Mouse (Mus musculus) cortical plate, adult 2 months (tissue): Measurements from ENCODE around the gene Kcng4. TPM values are rescaled to one million over a fixed set of nuclear protein-coding genes. Genes with fewer than 3 reads are reported as not detected.

Experiments used
- H3K27ac ChIP-seq: fragments of 200-500 bp; 2 replicates; pipeline ENCODE4 v1.5.1; 2012; ENCODE audit warnings: low read length, control low read depth, inconsistent platforms; ENCODE audit not compliant: insufficient read depth
- H3K4me1 ChIP-seq: fragments of 200-500 bp; 2 replicates; pipeline ENCODE4 v1.6.1; 2011; ENCODE audit warnings: low read length; ENCODE audit not compliant: control insufficient read depth, insufficient read depth
- H3K4me3 ChIP-seq: fragments of 200-500 bp; 2 replicates; pipeline ENCODE4 v1.5.1; 2011; ENCODE audit warnings: mild to moderate bottlenecking, low read length, control low read depth; ENCODE audit not compliant: insufficient read depth
- CTCF ChIP-seq: fragments of 200-500 bp; IDR thresholded peaks from 2 replicates; pipeline ENCODE4 v1.5.1; 2011; ENCODE audit warnings: mild to moderate bottlenecking, control low read depth, low read length; ENCODE audit not compliant: insufficient read depth; ENCODE audit errors: extremely low read depth
- POLR2A ChIP-seq: fragments of 200-500 bp; IDR thresholded peaks from 2 replicates; pipeline ENCODE4 v1.6.1; 2011; ENCODE audit warnings: mild to moderate bottlenecking, low read length, control low read depth; ENCODE audit not compliant: insufficient read depth; ENCODE audit errors: extremely low read depth
- polyA plus RNA-seq: library from polyadenylated mRNA; depleted of rRNA; stranded (reverse); fragments of >200 nt; gene quantifications from 2 replicates; pipeline ENCODE4 v1.2.3, GENCODE M21; 2012; rRNA removed

Gene Kcng4
- 5.3 and 5.5 TPM in 2 replicates for polyA plus RNA-seq

- no peak within 1 kb of the TSS for H3K4me3 ChIP-seq
- no peak within 1 kb of the TSS for H3K27ac ChIP-seq
- no peaks in the 10 kb centered on the region for H3K4me1 ChIP-seq
- TF ChIP-seq CTCF (no peak), POLR2A (no peak)
Measured at GRCm38 (mm10) chr8:119635378-119635777, at the start of gene Kcng4. Gene Kcng4, minus strand, starts transcription at chr8:119635680.

GRCm38 (mm10) chr8:119679184-119679583 lies 43.7 kb upstream of the Kcng4 start:
- TF ChIP-seq POLR2A (no peak), CTCF (no peak)

GRCm38 (mm10) chr8:119678138-119678843 lies 42.8 kb upstream of the Kcng4 start:
- TF ChIP-seq CTCF, result peak; percentile 44
- no peak for TF ChIP-seq POLR2A
- Histone ChIP-seq H3K4me3 (no peak overlapping the region), H3K4me1 (no peaks in the 10 kb centered on the region), H3K27ac (no peak overlapping the region)

More at GRCm38 (mm10) chr8:119679184-119679583, 43.7 kb upstream of the Kcng4 start:
- no peaks in the 10 kb centered on the region for H3K4me1 ChIP-seq
- no peak overlapping the region for H3K4me3 ChIP-seq
- H3K27ac ChIP-seq, result no peak overlapping the region

DNA sequence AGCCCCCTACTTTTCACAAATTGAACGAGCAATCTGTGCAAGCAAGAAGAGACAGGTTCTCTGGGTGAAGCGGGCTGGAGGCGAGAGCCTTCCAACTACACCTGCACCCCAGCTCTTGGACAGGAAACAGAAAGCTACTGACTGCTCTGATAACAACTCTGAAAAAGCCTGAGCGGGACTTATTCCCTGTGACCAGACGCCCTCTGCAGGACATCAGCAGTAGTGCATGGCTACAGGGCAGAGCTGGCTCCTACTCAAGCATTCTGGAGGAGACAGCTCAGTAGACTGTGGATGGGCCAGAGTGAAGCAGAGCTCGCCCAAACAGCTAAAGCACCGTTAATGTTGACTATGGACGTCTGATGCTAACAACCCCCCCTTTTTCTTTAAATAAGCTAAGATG lies 40.9 kb upstream of the Kcng4 start:
- Histone ChIP-seq H3K4me3 (no peak overlapping the region), H3K4me1 (no peaks in the 10 kb centered on the region), H3K27ac (no peak overlapping the region)
- TF ChIP-seq POLR2A (no peak), CTCF (peak; percentile 98)

GRCm38 (mm10) chr8:119675457-119675856 lies 40.0 kb upstream of the Kcng4 start:
- no peak overlapping the region for H3K4me3 ChIP-seq
- H3K27ac ChIP-seq, result peak overlapping the region; percentile 57; the same call in 1 of the 2 replicates
- TF ChIP-seq POLR2A (no peak), CTCF (no peak)
- H3K4me1 ChIP-seq, result no peaks in the 10 kb centered on the region

DNA sequence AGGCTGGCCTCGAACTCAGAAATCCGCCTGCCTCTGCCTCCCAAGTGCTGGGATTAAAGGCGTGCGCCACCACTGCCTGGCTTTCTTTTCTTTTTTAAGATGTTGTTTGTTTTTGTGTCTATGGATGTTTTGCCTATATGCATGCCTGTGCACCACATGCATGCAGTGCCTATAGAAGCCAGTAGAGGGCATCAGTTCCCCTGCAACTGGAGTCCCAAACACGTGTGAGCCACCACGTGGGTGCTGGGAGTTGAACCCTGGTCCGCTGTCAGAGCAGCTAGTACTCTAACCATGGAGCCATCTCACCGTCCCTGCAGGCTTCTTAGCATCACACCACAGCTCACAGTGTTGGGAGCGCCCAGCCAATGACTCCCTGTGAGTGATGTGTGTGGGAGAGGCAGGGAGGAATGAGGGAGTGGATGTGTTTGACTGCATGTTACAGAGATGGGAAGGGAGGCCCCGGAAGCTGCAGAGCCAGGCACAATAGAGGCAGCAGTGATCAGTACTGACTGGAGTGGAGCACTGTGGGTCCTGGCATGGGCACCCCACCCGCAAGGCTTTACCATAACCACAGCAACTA lies 38.6 kb upstream of the Kcng4 start:
- Histone ChIP-seq H3K4me3 (no peak overlapping the region), H3K4me1 (no peaks in the 10 kb centered on the region), H3K27ac (no peak overlapping the region)
- TF ChIP-seq POLR2A (no peak), CTCF (no peak)

DNA sequence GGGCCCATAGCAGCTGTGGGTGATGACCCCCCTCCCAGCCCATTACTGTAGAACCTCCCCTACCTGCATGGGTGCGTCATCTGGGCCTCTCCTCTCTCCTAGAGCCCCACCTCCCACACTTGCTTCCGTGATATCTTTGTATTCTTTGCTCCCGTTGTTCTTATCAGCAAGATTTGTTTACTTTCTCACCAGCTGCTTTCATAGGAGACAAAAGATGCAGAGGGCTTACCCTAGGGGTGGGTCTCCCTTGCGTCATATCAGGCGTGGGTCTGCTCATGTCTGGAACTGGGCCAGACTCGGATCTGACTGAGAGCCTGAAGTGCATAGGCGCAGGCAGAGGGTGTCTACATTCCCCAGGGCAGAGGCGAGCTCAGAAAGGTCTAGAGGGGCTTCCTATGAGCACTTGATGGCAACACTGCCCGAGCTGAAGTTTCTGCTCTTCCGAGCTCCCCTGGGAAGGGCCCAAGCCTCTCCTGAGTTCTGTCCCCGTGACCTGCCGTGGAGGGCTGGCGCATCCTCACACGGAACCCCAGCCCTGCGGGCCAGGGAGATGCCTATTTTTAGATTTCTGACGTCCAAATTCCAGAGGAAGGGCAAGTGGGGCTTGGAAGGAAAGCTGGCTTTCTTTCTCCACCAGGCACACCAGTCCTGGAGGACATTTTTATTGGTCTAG lies 35.1 kb upstream of the Kcng4 start:
- H3K27ac ChIP-seq, result peak overlapping the region; percentile 57
- TF ChIP-seq CTCF (no peak), POLR2A (no peak)
- no peaks in the 10 kb centered on the region for H3K4me1 ChIP-seq
- H3K4me3 ChIP-seq, result no peak overlapping the region

- no peak for TF ChIP-seq POLR2A
- TF ChIP-seq CTCF, result 0 out of 2 replicates have a peak, but pooled peaks have one; percentile 12
- H3K4me3 ChIP-seq, result no peak overlapping the region
Measured at GRCm38 (mm10) chr8:119669284-119669683, 33.8 kb upstream of the Kcng4 start.

DNA sequence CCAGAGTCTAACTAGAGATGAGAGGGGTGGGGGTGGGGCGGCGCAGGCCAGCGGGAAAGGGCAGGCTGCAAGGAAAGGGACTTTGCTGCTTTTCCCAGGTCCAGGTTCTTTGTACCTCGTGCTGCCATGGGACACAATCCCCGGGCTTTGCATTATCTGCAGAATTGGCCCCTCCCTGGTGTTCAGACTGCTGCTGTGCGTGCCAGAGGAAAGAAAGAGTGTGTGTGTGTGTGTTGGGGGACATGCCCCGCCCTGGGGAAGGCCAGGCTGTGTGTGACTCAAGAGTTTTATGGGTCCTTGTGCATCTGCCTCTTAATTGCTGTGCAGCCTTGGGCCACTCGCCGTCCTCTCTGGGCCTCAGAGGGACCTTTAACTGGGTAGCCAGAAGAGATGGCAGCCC lies 33.0 kb upstream of the Kcng4 start:
- Histone ChIP-seq H3K27ac (no peak overlapping the region), H3K4me1 (no peaks in the 10 kb centered on the region), H3K4me3 (no peak overlapping the region)
- no peak for TF ChIP-seq POLR2A
- no peak for TF ChIP-seq CTCF

More at GRCm38 (mm10) chr8:119669284-119669683, 33.8 kb upstream of the Kcng4 start:
- no peaks in the 10 kb centered on the region for H3K4me1 ChIP-seq
- no peak overlapping the region for H3K27ac ChIP-seq
